Mouse (Mus musculus) T-helper 2 cell (primary cell): ENCODE results near the gene Scn8a.

ENCODE experiments used
- in situ Hi-C: fragments of 300-600 bp; cut with MboI, MseI; formaldehyde crosslinking; loops from one replicate; pipeline ENCODE4 v1.15.1; 2025; ENCODE audit warnings: high pct_unique_total_duplicates

The Scn8a gene

GRCm38 (mm10) chr15:101092121-101092828, 222.6 kb downstream of the Scn8a start:
- in situ Hi-C loops = no loop called here

GRCm38 (mm10) chr15:101092829-101093648, 223.4 kb downstream of the Scn8a start:
- in situ Hi-C loops = no loop called here

GRCm38 (mm10) chr15:101093988-101094387, 224.3 kb downstream of the Scn8a start:
- in situ Hi-C loops = no loop called here

- in situ Hi-C loops = no loop called here
Measured at GRCm38 (mm10) chr15:101094979-101095378, 225.3 kb downstream of the Scn8a start.

GRCm38 (mm10) chr15:101095392-101095791, 225.7 kb downstream of the Scn8a start:
- in situ Hi-C loops = no loop called here
